ENCODE assay signal across 16 mouse cellular contexts in genomic region chr2:30049831-30050230, GRCm38 (mm10). TPM values are rescaled to one million over a fixed set of nuclear protein-coding genes. Genes with fewer than 3 reads are reported as not detected.
DNase-seq lines count a peak whose midpoint lies in the region; ATAC-seq and TF ChIP-seq lines count a peak whose summit lies in the region.
"Had no signal": no experiment of that assay in that cellular context is flagged by ENCODE, and none has a peak within 500 bp of the region (broad histone marks: within the 10 kb centered on the region; RNA-seq: fewer than 3 reads in every experiment).

No protein-coding gene starts in this region.

- no peak for TF ChIP-seq CTCF in CH12.LX (conservative IDR thresholded peaks at IDR 0.05 in 1 of 2, IDR thresholded peaks at IDR 0.05 in 1 of 2; ENCODE audit: low read depth in 2 of 2, low read length in 2 of 2)

- 0 out of 2 replicates have a peak overlapping the region, but pooled peaks have one; percentile 18 for H3K27ac ChIP-seq in hindbrain, embryonic 13.5 days
- no peak overlapping the region for H3K27ac ChIP-seq in hindbrain, embryonic 11.5 days (ENCODE audit: low read depth, low read length)
- H3K27ac ChIP-seq in CH12.LX (ENCODE audit: insufficient read depth, low read depth), result no peak overlapping the region
- peak overlapping the region; percentile 98 for H3K27ac ChIP-seq in limb, embryonic 10.5 days

- 92% methylated on average over 3 of the region's 3 CpGs for WGBS in hindbrain, embryonic 13.5 days
- 89% methylated on average over 3 of the region's 3 CpGs for WGBS in hindbrain, embryonic 11.5 days
- WGBS in limb, embryonic 10.5 days, result 87% methylated on average over 3 of the region's 3 CpGs

- H3K4me2 ChIP-seq in hindbrain, embryonic 13.5 days, result no peak overlapping the region
- H3K4me2 ChIP-seq in hindbrain, embryonic 11.5 days (replicated peaks; ENCODE audit: low read depth, low read length), result no peak overlapping the region
- no peak overlapping the region for H3K4me2 ChIP-seq in CH12.LX (ENCODE audit: insufficient read depth, low read depth, poor library complexity, severe bottlenecking)

- dilution Hi-C loops in CH12.LX (cut with MboI; ENCODE audit: extremely low pct_ligation_motif_present, extremely low pct_unique_long_range_greater_than_20kb, low sequenced_read_pairs), result no loop called here

- TF ChIP-seq EP300 in CH12.LX (IDR thresholded peaks at IDR 0.05; ENCODE audit: low read length), result no peak

- no peak for ATAC-seq in hindbrain, embryonic 13.5 days (ENCODE audit: low FRiP score)
- ATAC-seq in hindbrain, embryonic 11.5 days (ENCODE audit: low FRiP score), result no peak
- ATAC-seq: intestine, postnatal 0 days had no signal

- no peak overlapping the region for H3K4me3 ChIP-seq in hindbrain, embryonic 13.5 days
- H3K4me3 ChIP-seq in hindbrain, embryonic 11.5 days (ENCODE audit: low read depth, low read length), result no peak overlapping the region
- H3K4me3 ChIP-seq in CH12.LX (replicated peaks in 1 of 3; ENCODE audit: low read depth in 2 of 3, low read length in 2 of 3, poor library complexity in 1 of 3), result no peak overlapping the region
- H3K4me3 ChIP-seq in limb, embryonic 10.5 days, result peak overlapping the region; percentile 75; the same call in 1 of the 2 replicates

- peaks cover 11% of the 10 kb centered on the region for H3K36me3 ChIP-seq in hindbrain, embryonic 13.5 days
- no peaks in the 10 kb centered on the region for H3K36me3 ChIP-seq in hindbrain, embryonic 11.5 days (ENCODE audit: control insufficient read depth, insufficient read depth, low read length)
- H3K36me3 ChIP-seq in CH12.LX (replicated peaks in 1 of 2; ENCODE audit: control insufficient read depth in 1 of 2, insufficient read depth in 1 of 2, low read length in 1 of 2), result peaks cover 0 to 21% of the 10 kb centered on the region in 2 experiments
- peaks cover 14% of the 10 kb centered on the region for H3K36me3 ChIP-seq in limb, embryonic 10.5 days

- H3K27me3 ChIP-seq in hindbrain, embryonic 13.5 days, result peaks cover 12% of the 10 kb centered on the region; the same call in 1 of the 2 replicates
- no peaks in the 10 kb centered on the region for H3K27me3 ChIP-seq in hindbrain, embryonic 11.5 days (ENCODE audit: control insufficient read depth, insufficient read depth, low read length)
- H3K27me3 ChIP-seq in CH12.LX (replicated peaks), result no peaks in the 10 kb centered on the region
- H3K27me3 ChIP-seq in limb, embryonic 10.5 days (ENCODE audit: low read depth, poor library complexity, severe bottlenecking), result no peaks in the 10 kb centered on the region
- H3K27me3 ChIP-seq: neural tube, embryonic 13.5 days had no signal

- H3K9ac ChIP-seq in hindbrain, embryonic 13.5 days, result no peak overlapping the region
- no peak overlapping the region for H3K9ac ChIP-seq in hindbrain, embryonic 11.5 days (ENCODE audit: low read depth, low read length)
- peak overlapping the region; percentile 92; the same call in 1 of the 2 replicates for H3K9ac ChIP-seq in CH12.LX (ENCODE audit: insufficient read depth, low read depth)

- in situ Hi-C loops in CH12.LX (cut with MboI; ENCODE audit: low pct_ligation_motif_present, low pct_unique_long_range_greater_than_20kb, low sequenced_read_pairs), result loop anchor here (10.0 kb wide), 1 partner anchor 115 kb away; no protein-coding TSS in a partner anchor

- no peaks in the 10 kb centered on the region for H3K79me2 ChIP-seq in CH12.LX (replicated peaks; ENCODE audit: control insufficient read depth, extremely low read depth, insufficient read depth, poor library complexity, severe bottlenecking)

- H3K4me1 ChIP-seq in hindbrain, embryonic 13.5 days (replicated peaks), result peaks cover 15% of the 10 kb centered on the region
- H3K4me1 ChIP-seq in hindbrain, embryonic 11.5 days (replicated peaks; ENCODE audit: control insufficient read depth, insufficient read depth, low read length), result no peaks in the 10 kb centered on the region
- H3K4me1 ChIP-seq in CH12.LX (ENCODE audit: control insufficient read depth in 1 of 2, insufficient read depth in 2 of 2), result peaks cover 7 to 20% of the 10 kb centered on the region in 2 experiments
- H3K4me1 ChIP-seq in limb, embryonic 10.5 days, result peaks cover 10% of the 10 kb centered on the region

- no peak for DNase-seq in hindbrain, embryonic 11.5 days (ENCODE audit: low spot score)
- DNase-seq in 416B (ENCODE audit: low read depth), result peak; percentile 44
- DNase-seq in CH12.LX (ENCODE audit: extremely low read depth), result peak; percentile 57
- no peak for DNase-seq in limb, embryonic 10.5 days (ENCODE audit: low spot score)
- DNase-seq in kidney, postnatal 25 days, result no peak
- DNase-seq in spleen, adult 18-20 months, result no peak
- no peak for DNase-seq in right cerebral cortex, adult 2 months (ENCODE audit: low spot score in 2 of 2)
- DNase-seq: cerebellum, adult 2 months; kidney, postnatal 4 days; lung, adult 18-20 months; lung, postnatal 4 days; retina, postnatal 1 day; thymus, postnatal 4 days had no signal

- 0 out of 2 replicates have a peak, but pooled peaks have one; percentile 33 for TF ChIP-seq POLR2A in CH12.LX (IDR thresholded peaks at IDR 0.05; ENCODE audit: low read depth, low read length)

- H3K9me3 ChIP-seq in hindbrain, embryonic 13.5 days, result no peaks in the 10 kb centered on the region
- H3K9me3 ChIP-seq in hindbrain, embryonic 11.5 days (ENCODE audit: control insufficient read depth, low read length), result no peaks in the 10 kb centered on the region
- H3K9me3 ChIP-seq in CH12.LX (replicated peaks; ENCODE audit: low read length), result no peaks in the 10 kb centered on the region
- no peaks in the 10 kb centered on the region for H3K9me3 ChIP-seq in limb, embryonic 10.5 days (replicated peaks)
- H3K9me3 ChIP-seq: neural tube, embryonic 13.5 days had no signal

- no peak for TF ChIP-seq RAD21 in CH12.LX (IDR thresholded peaks at IDR 0.05; ENCODE audit: low read depth, low read length)

TF ChIP-seq in CH12.LX, 34 proteins besides CTCF, POLR2A, EP300 and RAD21:
- TF ChIP-seq GABPA (IDR thresholded peaks at IDR 0.05; ENCODE audit: insufficient replicate concordance, low read depth, low read length), result no peak
- TF ChIP-seq ZKSCAN1 (IDR thresholded peaks at IDR 0.05; ENCODE audit: borderline replicate concordance, low read depth, low read length), result no peak
- no peak for TF ChIP-seq USF2 (conservative IDR thresholded peaks at IDR 0.05; ENCODE audit: low read depth, low read length)
- TF ChIP-seq TCF12 (IDR thresholded peaks at IDR 0.05; ENCODE audit: low read depth, low read length), result no peak
- TF ChIP-seq MAFK (IDR thresholded peaks at IDR 0.05; ENCODE audit: insufficient replicate concordance, low read length), result no peak
- TF ChIP-seq HCFC1 (IDR thresholded peaks at IDR 0.05; ENCODE audit: low read depth, low read length), result peak; percentile 9; the same call in 1 of the 2 replicates
- TF ChIP-seq KAT2A (IDR thresholded peaks at IDR 0.05; ENCODE audit: insufficient replicate concordance, low read length), result no peak
- no peak for TF ChIP-seq JUN (IDR thresholded peaks at IDR 0.05; ENCODE audit: insufficient read depth, low read depth, low read length)
- TF ChIP-seq BHLHE40 (IDR thresholded peaks at IDR 0.05; ENCODE audit: low read depth, low read length), result no peak
- TF ChIP-seq ELF1 (IDR thresholded peaks at IDR 0.05; ENCODE audit: low read depth, low read length), result 0 out of 2 replicates have a peak, but pooled peaks have one; percentile 9
- TF ChIP-seq TBP (conservative IDR thresholded peaks at IDR 0.05; ENCODE audit: low read depth, low read length), result no peak

RNA-seq across cellular contexts. Expression of gene Wdr34, which starts 1.1 kb away (rescaled TPM):
- 64.2 and 67.0 TPM in 2 replicates for polyA plus RNA-seq in hindbrain, embryonic 13.5 days (2015; fragmentation: Nextera tagmentation; extraction: Ambion mirVana)
- polyA plus RNA-seq in hindbrain, embryonic 11.5 days (2014; fragmentation: Nextera tagmentation; extraction: Ambion mirVana), result 30.1 and 33.9 TPM in 2 replicates
- total RNA-seq in CH12.LX (2012; rRNA removed), result 23.2 and 26.5 TPM in 2 replicates
- 21.4 and 24.7 TPM in 2 replicates for total RNA-seq in CH12.LX (2014; rRNA removed)
- 28.0 and 28.6 TPM in 2 replicates for polyA plus RNA-seq in CH12.LX (2012; ENCODE audit: insufficient read length, low read depth)
- 38.6 and 45.0 TPM in 2 replicates for polyA plus RNA-seq in limb, embryonic 10.5 days (2016; fragmentation: Nextera tagmentation; extraction: Ambion mirVana)

RNA-seq across cellular contexts. Expression of gene Set, which starts 7.3 kb away (rescaled TPM):
- 400 TPM in 2 replicates for polyA plus RNA-seq in hindbrain, embryonic 13.5 days (2015; fragmentation: Nextera tagmentation; extraction: Ambion mirVana)
- 688 and 696 TPM in 2 replicates for polyA plus RNA-seq in hindbrain, embryonic 11.5 days (2014; fragmentation: Nextera tagmentation; extraction: Ambion mirVana)
- 515 and 844 TPM in 2 replicates for total RNA-seq in CH12.LX (2012; rRNA removed)
- total RNA-seq in CH12.LX (2014; rRNA removed), result 1,049 and 1,142 TPM in 2 replicates
- polyA plus RNA-seq in CH12.LX (2012; ENCODE audit: insufficient read length, low read depth), result 902 and 991 TPM in 2 replicates
- polyA plus RNA-seq in limb, embryonic 10.5 days (2016; fragmentation: Nextera tagmentation; extraction: Ambion mirVana), result 854 and 929 TPM in 2 replicates

RNA-seq across cellular contexts. Expression of gene Pkn3, which starts 27.7 kb away (rescaled TPM):
- 1.9 and 2.3 TPM in 2 replicates for polyA plus RNA-seq in hindbrain, embryonic 13.5 days (2015; fragmentation: Nextera tagmentation; extraction: Ambion mirVana)
- polyA plus RNA-seq in hindbrain, embryonic 11.5 days (2014; fragmentation: Nextera tagmentation; extraction: Ambion mirVana), result 4.5 and 5.2 TPM in 2 replicates
- total RNA-seq in CH12.LX (2012; rRNA removed) (5.2 and 8.3 TPM in 2 replicates), CH12.LX (2014; rRNA removed) (4.7 and 5.0 TPM in 2 replicates)
- polyA plus RNA-seq in CH12.LX (2012; ENCODE audit: insufficient read length, low read depth), result 6.7 and 7.1 TPM in 2 replicates
- polyA plus RNA-seq in limb, embryonic 10.5 days (2016; fragmentation: Nextera tagmentation; extraction: Ambion mirVana), result 13.5 and 14.7 TPM in 2 replicates

RNA-seq across cellular contexts. Expression of gene Zdhhc12, which starts 43.6 kb away (rescaled TPM):
- 24.2 TPM in 2 replicates for polyA plus RNA-seq in hindbrain, embryonic 13.5 days (2015; fragmentation: Nextera tagmentation; extraction: Ambion mirVana)
- 27.4 and 32.2 TPM in 2 replicates for polyA plus RNA-seq in hindbrain, embryonic 11.5 days (2014; fragmentation: Nextera tagmentation; extraction: Ambion mirVana)
- 33.7 and 36.5 TPM in 2 replicates for total RNA-seq in CH12.LX (2012; rRNA removed)
- total RNA-seq in CH12.LX (2014; rRNA removed), result 15.3 and 15.6 TPM in 2 replicates
- polyA plus RNA-seq in CH12.LX (2012; ENCODE audit: insufficient read length, low read depth), result 34.7 and 42.8 TPM in 2 replicates
- 35.6 and 37.2 TPM in 2 replicates for polyA plus RNA-seq in limb, embryonic 10.5 days (2016; fragmentation: Nextera tagmentation; extraction: Ambion mirVana)

Comparison
In these comparisons a context has a peak if more than half of its experiments do, and no peak if none do; other contexts are left out.
1. H3K27ac ChIP-seq: peak in hindbrain, embryonic 13.5 days (single experiment) and limb, embryonic 10.5 days (single experiment); none in hindbrain, embryonic 11.5 days (single experiment) and CH12.LX (single experiment).
2. DNase-seq: peak in 416B (single experiment) and CH12.LX (single experiment); none in hindbrain, embryonic 11.5 days (single experiment), limb, embryonic 10.5 days (single experiment), kidney, postnatal 25 days (0 of 2), spleen, adult 18-20 months (0 of 2) and right cerebral cortex, adult 2 months (0 of 2).